Mouse (Mus musculus) midbrain, embryonic 12.5 days (tissue): ENCODE data around the gene Gm17349. TPM values are rescaled to one million over a fixed set of nuclear protein-coding genes. Genes with fewer than 3 reads are reported as not detected.
"Not testable (repeated sequence)": the region's sequence is repeated elsewhere in the genome, so short reads cannot be mapped to it uniquely, and the experiment has no call there.

Source experiments
- ATAC-seq: fragments of 200-750 bp; cut with Nextera tagmentation; 2 replicates; pipeline ENCODE4 v1.8.0; 2017; ENCODE audit warnings: low read depth, moderate TSS enrichment, moderate library complexity; ENCODE audit not compliant: low FRiP score
- H3K27ac ChIP-seq: fragments of 300-500 bp; sonication (generic); replicated peaks from 2 replicates; pipeline ENCODE4 v1.5.1; 2016; ENCODE audit warnings: mild to moderate bottlenecking
- H3K27me3 ChIP-seq: fragments of 300-500 bp; sonication (generic); 2 replicates; pipeline ENCODE4 v1.6.1; 2016; ENCODE audit warnings: mild to moderate bottlenecking
- H3K36me3 ChIP-seq: fragments of 300-500 bp; sonication (generic); 2 replicates; pipeline ENCODE4 v1.6.1; 2016
- H3K4me1 ChIP-seq: fragments of 300-500 bp; sonication (generic); 2 replicates; pipeline ENCODE4 v1.6.1; 2016
- H3K4me2 ChIP-seq: fragments of 300-500 bp; sonication (generic); replicated peaks from 2 replicates; pipeline ENCODE4 v1.6.1; 2016; ENCODE audit warnings: mild to moderate bottlenecking, moderate library complexity
- H3K4me3 ChIP-seq: fragments of 300-500 bp; sonication (generic); 2 replicates; pipeline ENCODE4 v1.5.1; 2016; ENCODE audit warnings: mild to moderate bottlenecking
- H3K9ac ChIP-seq: fragments of 300-500 bp; sonication (generic); replicated peaks from 2 replicates; pipeline ENCODE4 v1.6.1; 2016; ENCODE audit warnings: mild to moderate bottlenecking, moderate library complexity
- H3K9me3 ChIP-seq: fragments of 300-500 bp; sonication (generic); 2 replicates; pipeline ENCODE4 v1.6.1; 2016; ENCODE audit warnings: mild to moderate bottlenecking
- WGBS: fragments of 180-500 bp; shearing (Covaris S2); methylation state at CpG from one replicate; pipeline ENCODE4 v1.1.7; 2016; 5-methylcytosine and 5-hydroxymethylcytosine counted together
- polyA plus RNA-seq: library from polyadenylated mRNA; unstranded; fragments of >200 nt; fragmentation: Nextera tagmentation; extraction: Ambion mirVana; gene quantifications from 2 replicates; pipeline ENCODE4 v1.2.1, GENCODE M21; 2016

The Gm17349 gene
- polyA plus RNA-seq: not detected in 2 replicates

DNA sequence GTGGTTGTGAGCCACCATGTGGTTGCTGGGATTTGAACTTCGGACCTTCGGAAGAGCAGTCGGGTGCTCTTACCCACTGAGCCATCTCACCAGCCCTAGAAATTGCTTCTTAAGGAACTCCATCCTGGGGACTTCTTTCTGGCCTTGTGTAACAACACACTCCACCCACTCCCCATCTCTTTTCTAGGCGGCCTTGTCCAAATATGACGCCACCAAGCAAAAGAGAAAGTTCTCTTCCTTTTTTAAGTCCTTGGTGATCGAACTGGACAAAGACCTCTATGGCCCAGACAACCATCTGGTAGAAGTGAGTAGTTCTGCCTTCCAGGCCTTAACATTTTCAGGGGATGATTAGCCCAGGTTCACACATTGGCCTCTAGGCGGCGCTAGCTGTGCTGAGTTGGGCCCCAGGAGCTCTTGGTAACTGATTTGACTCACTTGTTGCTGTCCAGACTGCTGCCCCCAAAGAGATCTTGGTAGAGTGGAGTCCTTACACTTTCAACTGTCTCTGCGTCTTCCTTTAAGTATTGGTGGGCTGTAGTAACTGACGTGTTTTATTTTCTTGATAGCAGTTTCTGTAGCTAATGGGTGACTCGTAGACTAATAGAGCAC, at the start of gene Gm17349:
Gene Gm17349, minus strand, starts transcription at position 51 of the 609 bp plus-strand sequence.
- Histone ChIP-seq H3K27me3 (no peaks in the 10 kb centered on the region), H3K4me1 (peaks cover 33% of the 10 kb centered on the region), H3K4me3 (peak within 1 kb of the TSS; percentile 85), H3K4me2 (peak within 1 kb of the TSS; percentile 91), H3K36me3 (peaks cover 60% of the 10 kb centered on the region), H3K27ac (peak within 1 kb of the TSS; percentile 96), H3K9ac (peak within 1 kb of the TSS; percentile 97), H3K9me3 (no peaks in the 10 kb centered on the region)
- no peak for ATAC-seq
- 62% methylated on average over 11 of the region's 11 CpGs for WGBS

DNA sequence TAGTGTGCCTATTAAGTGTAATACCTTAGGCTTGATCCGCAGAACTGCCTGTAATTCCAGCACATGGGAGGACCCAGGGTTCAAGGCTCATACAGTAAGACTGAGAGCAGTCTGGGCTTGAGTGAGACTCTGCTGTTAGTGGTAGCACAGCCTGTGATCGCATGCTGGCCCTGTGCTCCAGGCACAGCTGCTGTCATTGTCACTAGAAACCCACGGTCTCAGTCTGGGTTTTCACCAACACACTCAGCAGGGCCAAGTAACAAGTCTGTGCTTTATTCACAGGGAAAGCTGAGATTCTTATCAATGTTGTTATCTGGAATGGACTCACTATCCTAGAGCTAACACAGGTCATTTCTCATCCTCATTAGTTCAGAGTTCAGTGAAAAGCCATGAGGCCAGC, 48.9 kb upstream of the Gm17349 start:
- 78% methylated on average over 3 of the region's 3 CpGs for WGBS
- Histone ChIP-seq H3K4me3 (no peak overlapping the region), H3K27ac (no peak overlapping the region), H3K4me2 (no peak overlapping the region), H3K4me1 (no peaks in the 10 kb centered on the region), H3K9me3 (no peaks in the 10 kb centered on the region), H3K9ac (no peak overlapping the region), H3K27me3 (no peaks in the 10 kb centered on the region), H3K36me3 (0 out of 2 replicates have a peak, but pooled peaks cover 10% of the 10 kb centered on the region)
- no peak for ATAC-seq

DNA sequence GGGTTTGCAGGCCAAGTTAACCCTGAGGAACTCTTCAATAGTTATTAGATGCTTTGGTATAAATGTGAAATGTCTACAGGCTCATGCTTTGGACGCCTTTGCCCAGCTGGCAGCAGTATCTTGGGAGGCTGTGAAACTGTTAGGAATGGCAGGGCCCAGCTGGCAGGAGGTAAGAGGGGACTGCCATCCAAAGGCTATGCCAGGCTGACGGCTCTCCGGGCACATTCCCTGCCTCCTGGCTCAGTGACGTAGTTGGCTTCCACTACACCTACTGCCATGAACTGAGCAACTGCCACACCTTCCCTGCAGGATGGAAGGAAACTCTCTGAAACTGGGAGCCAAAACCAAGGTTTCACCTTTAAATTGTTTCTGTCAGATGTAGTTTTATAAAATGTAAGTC, 34.9 kb upstream of the Gm17349 start:
- 96% methylated on average over 4 of the region's 4 CpGs for WGBS
- H3K27ac ChIP-seq: no peak overlapping the region
- H3K9me3 ChIP-seq: no peaks in the 10 kb centered on the region
- no peaks in the 10 kb centered on the region for H3K4me1 ChIP-seq
- H3K4me3 ChIP-seq: no peak overlapping the region
- H3K36me3 ChIP-seq: peaks cover 82% of the 10 kb centered on the region
- ATAC-seq: no peak
- H3K4me2 ChIP-seq: no peak overlapping the region
- H3K9ac ChIP-seq: no peak overlapping the region
- H3K27me3 ChIP-seq: no peaks in the 10 kb centered on the region

DNA sequence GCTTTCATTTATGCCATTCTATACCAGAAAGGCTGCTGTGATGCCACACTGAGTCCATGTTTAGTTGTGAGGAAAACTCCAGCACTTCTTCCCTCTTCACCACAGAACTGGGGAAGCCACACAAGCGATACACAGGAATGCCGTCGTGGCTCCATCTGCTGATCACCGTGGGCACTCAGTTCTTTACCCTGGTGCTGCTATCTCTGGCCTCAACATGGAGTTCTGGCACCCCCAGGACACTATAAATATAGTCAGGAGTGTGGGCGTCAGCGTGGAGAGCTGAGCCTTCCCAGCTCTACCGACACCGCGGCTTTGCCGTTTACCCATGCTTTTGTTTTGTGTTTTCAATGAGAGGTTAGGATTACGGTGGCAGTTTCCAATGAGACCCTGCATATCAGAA, 31.4 kb upstream of the Gm17349 start:
- Histone ChIP-seq H3K4me3 (no peak overlapping the region), H3K9ac (no peak overlapping the region), H3K36me3 (peaks cover 79% of the 10 kb centered on the region), H3K27ac (no peak overlapping the region), H3K4me2 (no peak overlapping the region), H3K9me3 (no peaks in the 10 kb centered on the region), H3K27me3 (no peaks in the 10 kb centered on the region), H3K4me1 (no peaks in the 10 kb centered on the region)
- 91% methylated on average over 11 of the region's 11 CpGs for WGBS
- no peak for ATAC-seq

DNA sequence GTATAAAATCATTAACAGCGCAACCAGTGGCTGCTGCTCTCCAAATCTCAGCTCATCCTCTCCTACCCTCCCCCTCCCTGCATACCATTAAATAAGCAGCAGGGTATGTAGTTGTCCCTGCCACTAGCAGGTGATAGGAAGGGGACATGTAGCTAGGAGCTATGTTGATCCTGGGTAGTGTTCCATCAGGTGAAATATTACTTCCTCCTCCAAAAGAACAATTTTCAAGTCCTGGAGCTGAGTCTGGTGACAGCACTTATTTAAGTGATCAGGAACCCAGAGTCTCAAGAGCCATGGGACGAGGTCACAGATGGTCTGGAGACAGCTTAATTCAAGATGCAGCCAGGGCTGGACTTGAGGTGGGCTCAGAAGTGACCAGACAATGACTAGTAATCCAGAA, 30.3 kb upstream of the Gm17349 start:
- no peak overlapping the region for H3K4me2 ChIP-seq
- H3K9me3 ChIP-seq: no peaks in the 10 kb centered on the region
- no peak overlapping the region for H3K9ac ChIP-seq
- H3K27ac ChIP-seq: no peak overlapping the region
- H3K4me3 ChIP-seq: no peak overlapping the region
- H3K27me3 ChIP-seq: no peaks in the 10 kb centered on the region
- H3K36me3 ChIP-seq: peaks cover 70% of the 10 kb centered on the region
- no peak for ATAC-seq
- H3K4me1 ChIP-seq: no peaks in the 10 kb centered on the region
- 98% methylated on average over 2 of the region's 2 CpGs for WGBS

DNA sequence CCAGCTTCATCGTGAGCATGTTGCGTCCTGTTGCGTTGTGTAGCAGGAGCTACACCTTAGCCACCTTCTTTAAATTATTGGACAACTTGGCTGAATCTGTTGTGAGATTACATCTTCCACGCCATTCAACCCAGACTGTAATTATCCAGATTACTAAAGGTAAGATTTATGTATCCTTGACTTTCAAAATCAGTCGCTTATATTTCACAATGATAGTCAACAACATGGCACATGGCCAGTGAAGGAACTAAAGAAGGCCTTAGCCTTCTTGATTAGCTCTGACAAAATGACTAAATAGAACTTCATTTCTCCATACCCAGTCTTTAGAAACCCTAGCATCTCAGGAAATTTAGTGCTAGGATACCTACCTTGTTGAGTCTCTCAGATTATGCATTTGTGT, 27.9 kb upstream of the Gm17349 start:
- no peak overlapping the region for H3K4me2 ChIP-seq
- no peak for ATAC-seq
- H3K9ac ChIP-seq: no peak overlapping the region
- 0 out of 2 replicates have a peak, but pooled peaks cover 2% of the 10 kb centered on the region for H3K9me3 ChIP-seq
- WGBS: 99% methylated on average over 5 of the region's 5 CpGs
- H3K27me3 ChIP-seq: no peaks in the 10 kb centered on the region
- H3K4me3 ChIP-seq: no peak overlapping the region
- no peaks in the 10 kb centered on the region for H3K4me1 ChIP-seq
- no peak overlapping the region for H3K27ac ChIP-seq
- H3K36me3 ChIP-seq: peaks cover 64% of the 10 kb centered on the region

DNA sequence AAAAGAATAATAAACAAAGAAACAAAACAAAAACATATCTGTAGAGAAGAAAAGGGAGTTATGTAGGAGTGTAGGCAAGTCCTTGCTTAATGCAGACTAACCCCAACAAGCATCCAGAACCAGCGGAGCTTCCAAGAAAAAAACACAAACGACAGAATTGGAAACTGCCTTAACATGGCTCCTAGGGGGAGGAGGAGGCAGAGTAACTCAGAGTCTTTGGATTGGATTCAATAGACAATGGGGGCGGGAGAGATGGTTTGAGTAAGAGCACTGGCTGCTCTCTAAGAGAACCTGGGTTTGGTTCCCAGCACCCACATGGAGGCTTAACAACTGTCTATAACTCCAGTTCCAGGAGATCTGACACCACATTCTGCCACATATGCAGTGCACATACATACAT, 26.4 kb upstream of the Gm17349 start:
- ATAC-seq: no peak
- Histone ChIP-seq H3K4me3 (no peak overlapping the region), H3K4me1 (peaks cover under 1% of the 10 kb centered on the region), H3K9me3 (0 out of 2 replicates have a peak, but pooled peaks cover 2% of the 10 kb centered on the region), H3K4me2 (no peak overlapping the region), H3K27me3 (no peaks in the 10 kb centered on the region), H3K27ac (no peak overlapping the region), H3K9ac (no peak overlapping the region), H3K36me3 (peaks cover 58% of the 10 kb centered on the region)
- 93% methylated on average over 3 of the region's 3 CpGs for WGBS

DNA sequence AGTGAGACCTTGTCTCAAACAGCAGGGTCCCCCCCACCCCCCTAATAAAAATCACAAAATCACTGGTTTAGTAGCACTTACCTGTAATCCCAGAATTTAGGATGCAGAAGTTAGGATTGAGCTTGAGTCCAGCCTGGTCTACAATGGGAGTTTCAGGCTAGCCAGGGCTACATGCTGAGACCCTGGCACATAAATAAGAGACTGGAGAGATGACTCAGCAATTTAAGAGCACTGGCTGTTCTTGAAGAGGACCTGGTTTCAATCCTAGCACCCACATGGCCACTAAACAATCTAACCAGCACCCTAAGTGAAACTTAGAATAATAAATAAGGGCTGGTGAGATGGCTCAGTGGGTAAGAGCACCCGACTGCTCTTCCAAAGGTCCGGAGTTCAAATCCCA, 25.9 kb upstream of the Gm17349 start:
- H3K4me1 ChIP-seq: peaks cover 5% of the 10 kb centered on the region
- peaks cover 53% of the 10 kb centered on the region for H3K36me3 ChIP-seq
- no peak overlapping the region for H3K9ac ChIP-seq
- H3K27me3 ChIP-seq: no peaks in the 10 kb centered on the region
- H3K4me2 ChIP-seq: no peak overlapping the region
- 95% methylated on average over 2 of the region's 2 CpGs for WGBS
- 0 out of 2 replicates have a peak, but pooled peaks cover 2% of the 10 kb centered on the region for H3K9me3 ChIP-seq
- no peak overlapping the region for H3K4me3 ChIP-seq
- no peak for ATAC-seq
- H3K27ac ChIP-seq: no peak overlapping the region

DNA sequence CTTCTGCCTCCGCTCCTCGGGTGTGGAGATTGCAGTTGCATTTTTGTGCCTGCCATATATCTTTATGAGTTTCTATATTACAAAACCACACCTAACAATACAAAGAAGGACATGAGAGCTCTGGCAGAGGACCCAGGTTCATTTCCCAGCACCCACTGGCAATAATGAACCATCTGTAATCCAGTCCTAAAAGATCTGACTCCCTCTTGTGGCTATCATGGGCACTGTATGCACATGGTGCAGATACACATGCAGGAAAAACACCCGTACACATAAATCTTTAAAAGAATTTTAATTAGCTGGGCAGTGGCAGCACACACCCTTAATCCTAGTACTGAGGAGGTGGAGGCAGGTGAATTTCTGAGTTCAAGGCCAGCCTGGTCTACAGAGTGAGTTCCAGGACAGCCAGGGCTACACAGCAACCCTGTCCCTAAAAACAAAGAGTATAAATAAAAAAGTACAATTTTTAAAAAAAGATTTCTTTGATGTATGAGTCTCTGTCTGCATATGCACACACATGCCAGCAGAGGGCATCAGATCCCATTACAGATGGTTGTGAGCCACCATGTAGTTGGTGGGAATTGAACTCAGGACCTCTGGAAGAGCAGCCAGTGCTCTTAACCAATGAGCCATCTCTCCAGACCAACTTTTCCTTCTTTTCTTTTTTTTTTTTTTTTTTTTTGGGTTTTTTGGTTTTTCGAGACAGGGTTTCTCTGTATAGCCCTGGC, 23.9 kb upstream of the Gm17349 start:
- Histone ChIP-seq H3K4me2 (no peak overlapping the region), H3K36me3 (peaks cover 39% of the 10 kb centered on the region), H3K9me3 (0 out of 2 replicates have a peak, but pooled peaks cover 2% of the 10 kb centered on the region), H3K27me3 (no peaks in the 10 kb centered on the region), H3K27ac (no peak overlapping the region), H3K4me3 (no peak overlapping the region), H3K4me1 (peaks cover 17% of the 10 kb centered on the region), H3K9ac (no peak overlapping the region)
- ATAC-seq: no peak
- 98% methylated on average over 4 of the region's 4 CpGs for whole genome bisulfite sequencing

DNA sequence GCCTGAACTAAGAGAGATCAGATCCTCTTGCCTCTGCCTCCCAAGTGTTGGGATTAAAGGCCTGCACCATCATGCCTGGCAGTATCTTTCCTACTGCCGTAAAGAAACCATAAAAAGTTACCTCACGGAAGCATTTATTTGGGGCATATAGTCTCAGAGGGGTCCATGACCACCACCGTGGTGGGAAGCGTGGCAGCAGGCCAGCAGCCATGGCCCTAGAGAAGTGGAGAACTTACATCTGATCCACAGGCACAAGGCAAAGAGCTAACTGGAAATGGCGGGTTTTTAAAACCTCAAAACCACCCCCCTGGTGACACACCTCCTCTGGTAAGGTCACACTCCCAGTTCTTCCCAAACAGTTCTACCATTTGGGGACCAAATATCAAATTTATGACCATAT, 22.9 kb upstream of the Gm17349 start:
- Histone ChIP-seq H3K36me3 (peaks cover 36% of the 10 kb centered on the region), H3K9ac (no peak overlapping the region), H3K9me3 (0 out of 2 replicates have a peak, but pooled peaks cover 2% of the 10 kb centered on the region), H3K27ac (no peak overlapping the region), H3K4me1 (peaks cover 27% of the 10 kb centered on the region), H3K4me2 (no peak overlapping the region), H3K4me3 (no peak overlapping the region), H3K27me3 (no peaks in the 10 kb centered on the region)
- 96% methylated on average over 5 of the region's 5 CpGs for WGBS
- ATAC-seq: no peak

DNA sequence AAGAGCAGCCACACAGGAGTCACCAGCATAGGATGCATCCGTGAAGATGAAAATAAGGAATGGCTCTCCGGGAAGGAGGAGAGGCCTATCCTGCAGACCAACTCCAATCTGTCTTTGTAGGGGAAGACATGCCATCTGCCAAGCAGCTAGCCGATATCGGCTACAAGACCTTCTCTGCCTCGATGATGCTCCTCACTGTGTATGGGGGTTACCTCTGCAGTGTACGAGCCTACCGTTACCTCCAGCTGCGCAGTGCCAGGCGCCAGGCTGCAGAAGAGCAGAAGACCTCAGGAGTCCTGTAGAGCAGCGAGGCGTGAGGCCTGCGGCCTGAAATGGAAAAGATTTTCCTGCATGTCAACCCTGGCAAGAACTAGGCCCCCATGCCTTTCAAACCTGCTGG, 22.2 kb upstream of the Gm17349 start:
- Histone ChIP-seq H3K4me3 (no peak overlapping the region), H3K9ac (no peak overlapping the region), H3K36me3 (peaks cover 33% of the 10 kb centered on the region), H3K27me3 (no peaks in the 10 kb centered on the region), H3K9me3 (0 out of 2 replicates have a peak, but pooled peaks cover 2% of the 10 kb centered on the region), H3K4me1 (peaks cover 31% of the 10 kb centered on the region), H3K4me2 (no peak overlapping the region), H3K27ac (no peak overlapping the region)
- ATAC-seq: no peak
- 96% methylated on average over 12 of the region's 12 CpGs for WGBS

DNA sequence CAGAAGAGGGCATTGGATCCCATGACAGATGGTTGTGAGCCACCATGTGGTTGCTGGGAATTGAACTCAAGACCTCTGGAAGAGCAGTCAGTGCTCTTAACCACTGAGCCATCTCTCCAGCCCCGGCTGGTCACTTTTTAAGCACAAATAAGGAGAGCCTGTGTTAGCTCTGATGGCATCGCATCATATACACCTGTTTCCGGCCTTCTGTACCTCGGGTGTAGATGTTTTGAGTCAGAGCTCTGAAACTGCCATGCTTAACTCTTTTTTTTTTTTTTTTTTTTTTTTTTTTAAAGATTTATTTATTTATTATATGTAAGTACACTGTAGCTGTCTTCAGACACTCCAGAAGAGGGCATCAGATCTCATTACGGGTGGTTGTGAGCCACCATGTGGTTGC, 21.7 kb upstream of the Gm17349 start:
- peaks cover 33% of the 10 kb centered on the region for H3K36me3 ChIP-seq
- WGBS: 93% methylated on average over 4 of the region's 5 CpGs
- not testable (repeated sequence) for H3K9ac ChIP-seq

More for the DNA sequence above, 21.7 kb upstream of the Gm17349 start:
- not testable (repeated sequence) for H3K4me3 ChIP-seq, H3K9me3 ChIP-seq, ATAC-seq, H3K27ac ChIP-seq, H3K27me3 ChIP-seq, H3K4me2 ChIP-seq
- peaks cover 31% of the 10 kb centered on the region for H3K4me1 ChIP-seq
